Mouse (Mus musculus) spleen, adult 2 months (tissue): ENCODE measurements around the gene Rinl.

Source experiments
- CTCF ChIP-seq: fragments of 200-500 bp; IDR thresholded peaks from 2 replicates; pipeline ENCODE4 v1.5.1; 2011; ENCODE audit warnings: mild to moderate bottlenecking, inconsistent platforms; ENCODE audit not compliant: insufficient read depth, insufficient read length, insufficient replicate concordance; ENCODE audit errors: extremely low read depth
- POLR2A ChIP-seq: fragments of 200-500 bp; IDR thresholded peaks from 2 replicates; pipeline ENCODE4 v1.6.1; 2011; ENCODE audit warnings: low read depth, low read length, inconsistent platforms

DNA sequence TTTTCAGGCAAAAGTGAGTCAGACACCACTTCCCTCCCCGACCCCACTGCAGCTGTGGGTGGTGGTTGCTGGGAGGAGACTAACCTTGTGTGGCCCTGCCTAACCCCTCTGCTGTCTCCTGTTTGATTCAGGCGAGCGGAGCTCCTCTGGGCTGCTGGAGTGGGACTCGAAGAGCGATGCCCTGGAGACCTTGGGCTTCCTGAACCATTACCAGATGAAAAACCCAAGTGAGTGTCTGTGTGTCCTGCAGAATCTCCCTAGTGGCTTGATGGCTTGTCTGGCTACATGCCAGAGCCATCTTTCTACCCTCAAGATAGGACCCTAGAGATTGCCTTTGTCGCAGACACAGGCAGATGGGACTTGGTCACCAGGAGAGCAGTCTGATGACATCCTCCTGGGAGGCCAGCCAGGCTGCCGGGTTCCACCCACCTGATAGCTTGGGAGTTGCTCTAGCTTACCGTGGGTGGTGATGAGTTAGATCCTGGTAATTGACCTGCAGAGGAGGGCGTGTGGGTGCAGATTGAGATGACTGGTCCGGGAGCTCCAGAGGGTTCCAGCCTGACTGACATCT lies 32.6 kb downstream of the Rinl start:
- TF ChIP-seq POLR2A, result no peak
- TF ChIP-seq CTCF, result no peak
